Mouse (Mus musculus) stomach, postnatal 0 days (tissue): Measurements from ENCODE around the gene Atp6v1a. TPM values are rescaled to one million over a fixed set of nuclear protein-coding genes. Genes with fewer than 3 reads are reported as not detected.

Source experiments
- ATAC-seq: fragments of 200-750 bp; cut with Nextera tagmentation; 2 replicates; pipeline ENCODE4 v1.8.0; 2017; ENCODE audit not compliant: low FRiP score, low TSS enrichment
- DNase-seq: peaks from one replicate; pipeline ENCODE4 v3.0.0-alpha.2; 2016; ENCODE audit warnings: low spot score
- H3K27ac ChIP-seq: fragments of 300-500 bp; sonication (generic); replicated peaks from 2 replicates; pipeline ENCODE4 v1.5.1; 2014; ENCODE audit warnings: mild to moderate bottlenecking, control low read depth
- H3K27me3 ChIP-seq: fragments of 300-500 bp; sonication (generic); 2 replicates; pipeline ENCODE4 v1.6.1; 2014; ENCODE audit warnings: low read length; ENCODE audit not compliant: control insufficient read depth, insufficient read depth
- H3K36me3 ChIP-seq: fragments of 300-500 bp; sonication (generic); 2 replicates; pipeline ENCODE4 v1.6.1; 2014; ENCODE audit warnings: low read length, mixed read lengths; ENCODE audit not compliant: control insufficient read depth, insufficient read depth
- H3K4me1 ChIP-seq: fragments of 300-500 bp; sonication (generic); replicated peaks from 2 replicates; pipeline ENCODE4 v1.6.1; 2014; ENCODE audit warnings: antibody characterized with exemption; ENCODE audit not compliant: control insufficient read depth, insufficient read depth
- H3K4me2 ChIP-seq: fragments of 300-500 bp; sonication (generic); replicated peaks from 2 replicates; pipeline ENCODE4 v1.6.1; 2014; ENCODE audit warnings: low read depth, mild to moderate bottlenecking, control low read depth, moderate library complexity
- H3K4me3 ChIP-seq: fragments of 300-500 bp; sonication (generic); 2 replicates; pipeline ENCODE4 v1.5.1; 2014; ENCODE audit warnings: low read depth, low read length, control low read depth
- H3K9ac ChIP-seq: fragments of 300-500 bp; sonication (generic); 2 replicates; pipeline ENCODE4 v1.6.1; 2014; ENCODE audit warnings: mild to moderate bottlenecking, low read length, control low read depth, mixed read lengths
- H3K9me3 ChIP-seq: fragments of 300-500 bp; sonication (generic); 2 replicates; pipeline ENCODE4 v1.6.1; 2016; ENCODE audit warnings: low read length; ENCODE audit not compliant: control insufficient read depth
- CTCF ChIP-seq: IDR thresholded peaks from 2 replicates; pipeline ENCODE4 v1.5.1; 2016; ENCODE audit warnings: antibody characterized with exemption, low read depth, mild to moderate bottlenecking, moderate library complexity
- EP300 ChIP-seq: optimal IDR thresholded peaks from 2 replicates; pipeline ENCODE3; 2016; ENCODE audit warnings: antibody characterized with exemption
- WGBS: fragments of 180-500 bp; shearing (Covaris S2); extraction: QIAGEN DNeasy Blood & Tissue Kit; methylation state at CpG from one replicate; pipeline ENCODE4 v1.1.7; 2014; 5-methylcytosine and 5-hydroxymethylcytosine counted together
- polyA plus RNA-seq: library from polyadenylated mRNA; unstranded; fragments of >200 nt; fragmentation: Nextera tagmentation; extraction: Ambion mirVana; gene quantifications from 2 replicates; pipeline ENCODE4 v1.2.1, GENCODE M21; 2015

The Atp6v1a gene
- polyA plus RNA-seq, 1 experiment from 2014 or later, result 44.6 TPM

DNA sequence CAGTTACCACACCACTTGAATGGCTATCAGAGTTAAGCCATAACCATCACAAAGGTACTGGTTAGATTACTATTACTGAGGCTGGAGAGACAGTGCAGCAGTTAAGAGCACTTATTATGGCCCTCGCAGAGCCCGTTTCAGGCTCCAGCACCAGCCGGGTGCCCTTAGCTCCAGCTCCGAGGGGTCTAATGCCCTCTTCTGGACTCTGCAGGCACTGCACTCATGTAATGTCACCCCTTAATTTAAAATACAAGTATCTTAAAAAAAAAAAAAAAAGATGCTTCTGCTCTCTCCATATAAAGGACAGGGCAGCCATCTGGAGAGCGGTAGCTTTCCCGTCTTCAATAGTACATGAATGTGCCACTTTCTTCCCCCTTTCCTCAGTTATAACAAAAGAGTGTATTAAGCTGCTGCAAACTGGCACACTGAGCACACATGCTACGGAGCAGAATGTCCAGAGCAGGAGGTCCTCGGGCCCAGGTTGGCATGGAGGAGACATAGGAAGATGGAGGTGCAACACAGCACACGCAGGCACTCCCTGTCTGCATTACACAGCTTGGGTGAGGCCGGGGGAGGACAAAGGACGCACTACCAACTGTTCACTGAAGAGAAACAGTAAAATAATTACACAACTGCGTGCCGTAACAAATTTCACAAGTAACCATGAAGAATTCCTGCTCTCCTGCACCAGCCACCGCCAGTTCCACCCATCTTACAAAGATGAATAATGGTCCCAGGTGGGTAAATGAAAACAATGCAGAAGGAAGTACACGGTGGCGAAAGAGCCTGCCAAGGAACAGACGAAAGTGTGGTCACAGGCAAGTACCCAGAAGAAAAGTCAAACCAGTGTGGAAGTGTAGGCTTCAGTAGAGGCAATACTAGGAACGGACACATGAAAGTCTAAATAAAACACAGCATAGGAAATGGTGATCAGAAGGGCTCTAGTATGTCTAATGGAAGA, 35.4 kb downstream of the Atp6v1a start:
- Histone ChIP-seq H3K9me3 (no peaks in the 10 kb centered on the region), H3K4me1 (no peaks in the 10 kb centered on the region), H3K9ac (no peak overlapping the region), H3K4me2 (no peak overlapping the region), H3K27me3 (no peaks in the 10 kb centered on the region), H3K27ac (peak overlapping the region; percentile 40; the same call in 1 of the 2 replicates), H3K4me3 (no peak overlapping the region), H3K36me3 (peaks cover 24% of the 10 kb centered on the region)
- WGBS, result 79% methylated on average over 18 of the region's 18 CpGs
- no peak for TF ChIP-seq EP300
- peak; percentile 36; the same call in 1 of the 2 replicates for TF ChIP-seq CTCF
- no peak for ATAC-seq
- DNase-seq, result no peak

- H3K36me3 ChIP-seq, result peaks cover 26% of the 10 kb centered on the region
- DNase-seq (no peak), ATAC-seq (no peak)
- H3K9me3 ChIP-seq, result no peaks in the 10 kb centered on the region
- no peak overlapping the region for H3K27ac ChIP-seq
- WGBS, result 92% methylated on average over 2 of the region's 2 CpGs
- H3K4me2 ChIP-seq, result no peak overlapping the region
- H3K4me1 ChIP-seq, result no peaks in the 10 kb centered on the region
- TF ChIP-seq CTCF (peak; percentile 44), EP300 (no peak)
- H3K9ac ChIP-seq, result no peak overlapping the region
- H3K27me3 ChIP-seq, result no peaks in the 10 kb centered on the region
- no peak overlapping the region for H3K4me3 ChIP-seq
These were observed 36.6 kb downstream of the Atp6v1a start for GRCm38 (mm10) chr16:44102925-44103324.

GRCm38 (mm10) chr16:44101181-44101710, 38.3 kb downstream of the Atp6v1a start:
- Histone ChIP-seq H3K9me3 (no peaks in the 10 kb centered on the region), H3K27ac (peak overlapping the region; percentile 45; the same call in 1 of the 2 replicates)
- WGBS, result 66% methylated on average over 12 of the region's 12 CpGs

DNA sequence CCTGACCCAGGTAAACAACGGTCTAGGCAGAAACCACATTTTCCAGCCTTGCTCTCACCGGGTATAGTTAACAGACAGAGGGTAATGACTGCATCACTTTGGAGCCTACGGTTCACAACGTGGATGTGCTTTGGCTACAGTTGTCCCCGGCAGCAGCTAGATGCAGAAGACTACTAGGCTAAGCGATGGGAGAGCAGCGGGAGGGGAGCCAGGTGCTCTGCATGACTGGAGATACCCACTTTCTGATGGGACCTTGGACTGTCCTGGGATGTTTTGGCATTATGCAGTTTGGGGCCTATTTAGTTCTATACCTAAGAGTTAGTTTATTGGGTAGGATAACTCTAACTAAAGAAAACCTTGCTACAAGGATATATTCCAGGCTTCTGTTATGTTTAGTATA, 40.1 kb downstream of the Atp6v1a start:
- DNase-seq (no peak), ATAC-seq (no peak)
- H3K36me3 ChIP-seq, result peaks cover 36% of the 10 kb centered on the region
- WGBS, result 94% methylated on average over 7 of the region's 7 CpGs
- no peaks in the 10 kb centered on the region for H3K27me3 ChIP-seq
- no peaks in the 10 kb centered on the region for H3K4me1 ChIP-seq
- TF ChIP-seq EP300 (no peak), CTCF (no peak)
- H3K9ac ChIP-seq, result no peak overlapping the region
- H3K4me3 ChIP-seq, result no peak overlapping the region
- H3K9me3 ChIP-seq, result no peaks in the 10 kb centered on the region
- no peak overlapping the region for H3K27ac ChIP-seq
- no peak overlapping the region for H3K4me2 ChIP-seq

More at GRCm38 (mm10) chr16:44101181-44101710, 38.3 kb downstream of the Atp6v1a start:
- no peak overlapping the region for H3K9ac ChIP-seq
- no peaks in the 10 kb centered on the region for H3K27me3 ChIP-seq
- H3K36me3 ChIP-seq, result peaks cover 27% of the 10 kb centered on the region
- no peak overlapping the region for H3K4me2 ChIP-seq
- ATAC-seq, result 0 out of 2 replicates have a peak, but pooled peaks have one; percentile 15
- DNase-seq, result no peak
- H3K4me1 ChIP-seq, result no peaks in the 10 kb centered on the region
- no peak overlapping the region for H3K4me3 ChIP-seq
- TF ChIP-seq EP300 (no peak), CTCF (no peak)

- no peaks in the 10 kb centered on the region for H3K27me3 ChIP-seq
- TF ChIP-seq CTCF (no peak), EP300 (no peak)
- no peak overlapping the region for H3K4me3 ChIP-seq
- peaks cover 6% of the 10 kb centered on the region; the same call in 1 of the 2 replicates for H3K36me3 ChIP-seq
- H3K9ac ChIP-seq, result no peak overlapping the region
- WGBS, result 63% methylated on average over 2 of the region's 2 CpGs
- no peak overlapping the region for H3K27ac ChIP-seq
- no peak for DNase-seq
- H3K4me2 ChIP-seq, result no peak overlapping the region
- no peak for ATAC-seq
- no peaks in the 10 kb centered on the region for H3K9me3 ChIP-seq
- H3K4me1 ChIP-seq, result no peaks in the 10 kb centered on the region
These were observed 51.9 kb downstream of the Atp6v1a start for GRCm38 (mm10) chr16:44087650-44088049.
